Mouse (Mus musculus) testis, adult 2 months (tissue): ENCODE data around the gene Padi6.

Experiments
- CTCF ChIP-seq: fragments of 200-500 bp; IDR thresholded peaks from 2 replicates; pipeline ENCODE4 v1.5.1; 2012; ENCODE audit warnings: low read depth, mild to moderate bottlenecking, inconsistent platforms, low read length, moderate library complexity; ENCODE audit not compliant: control insufficient read depth, insufficient read depth, insufficient replicate concordance
- POLR2A ChIP-seq: fragments of 200-500 bp; IDR thresholded peaks from 2 replicates; pipeline ENCODE4 v1.6.1; 2012; ENCODE audit warnings: low read depth, mild to moderate bottlenecking, inconsistent platforms, low read length, moderate library complexity; ENCODE audit not compliant: control insufficient read depth

DNA sequence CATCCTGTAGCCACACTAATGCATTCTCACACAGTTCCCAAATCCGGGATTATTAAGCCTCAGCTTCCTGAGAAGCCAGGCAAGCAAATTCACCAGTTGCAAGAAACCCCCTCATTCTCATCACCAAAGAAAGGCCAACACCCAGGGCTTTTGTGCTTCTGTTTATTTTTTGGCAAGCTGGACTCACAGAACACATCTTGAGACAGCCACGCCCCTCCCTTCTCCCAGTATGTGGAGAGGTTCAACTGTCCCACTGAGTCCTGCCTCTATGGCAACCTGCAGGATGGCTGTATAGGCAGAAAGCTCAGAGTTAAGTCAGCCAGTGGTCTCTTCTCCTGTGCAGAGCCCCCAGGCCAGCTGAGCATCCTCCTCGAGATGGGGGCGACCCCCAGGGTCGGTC is 42.8 kb upstream of the Padi6 start:
- no peak for TF ChIP-seq CTCF
- no peak for TF ChIP-seq POLR2A
